Mouse (Mus musculus): Measurements from ENCODE around the gene Cdc27. TPM values are rescaled to one million over a fixed set of nuclear protein-coding genes. Genes with fewer than 3 reads are reported as not detected.
A peak's percentile ranks its signal among the peaks of the same experiment; 100 is the strongest.

Gene Cdc27
- polyA plus RNA-seq, 1 experiment from 2014 or later = 33.8 TPM

DNA sequence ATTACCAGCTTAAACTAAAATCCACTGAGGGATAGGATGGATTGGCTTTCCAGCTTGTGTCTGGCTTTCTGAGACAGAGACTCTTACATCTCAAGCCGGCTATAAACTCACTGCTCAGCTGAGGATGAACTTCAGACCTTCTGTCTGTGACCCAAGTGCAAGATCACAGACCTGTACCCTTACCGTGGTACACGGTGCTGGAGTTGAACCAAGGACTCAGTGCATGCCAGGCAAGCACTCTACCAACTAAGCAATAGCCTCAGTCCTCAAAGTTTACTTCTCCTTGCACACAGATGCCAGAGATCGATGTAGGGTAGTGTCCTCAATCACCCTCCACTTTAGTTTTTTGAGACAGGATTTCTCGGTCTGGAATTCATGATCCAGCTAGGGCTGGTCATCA is 10.6 kb downstream of the Cdc27 start:
- WGBS = 96% methylated on average over 5 of the region's 5 CpGs
- Histone ChIP-seq H3K27ac (no peak overlapping the region), H3K4me1 (replicated peaks) (no peaks in the 10 kb centered on the region), H3K9me3 (no peaks in the 10 kb centered on the region), H3K9ac (no peak overlapping the region), H3K27me3 (replicated peaks) (no peaks in the 10 kb centered on the region), H3K4me3 (replicated peaks) (no peak overlapping the region), H3K36me3 (peaks cover 4% of the 10 kb centered on the region; the same call in 1 of the 2 replicates), H3K4me2 (replicated peaks) (no peak overlapping the region)
- no peak for ATAC-seq

DNA sequence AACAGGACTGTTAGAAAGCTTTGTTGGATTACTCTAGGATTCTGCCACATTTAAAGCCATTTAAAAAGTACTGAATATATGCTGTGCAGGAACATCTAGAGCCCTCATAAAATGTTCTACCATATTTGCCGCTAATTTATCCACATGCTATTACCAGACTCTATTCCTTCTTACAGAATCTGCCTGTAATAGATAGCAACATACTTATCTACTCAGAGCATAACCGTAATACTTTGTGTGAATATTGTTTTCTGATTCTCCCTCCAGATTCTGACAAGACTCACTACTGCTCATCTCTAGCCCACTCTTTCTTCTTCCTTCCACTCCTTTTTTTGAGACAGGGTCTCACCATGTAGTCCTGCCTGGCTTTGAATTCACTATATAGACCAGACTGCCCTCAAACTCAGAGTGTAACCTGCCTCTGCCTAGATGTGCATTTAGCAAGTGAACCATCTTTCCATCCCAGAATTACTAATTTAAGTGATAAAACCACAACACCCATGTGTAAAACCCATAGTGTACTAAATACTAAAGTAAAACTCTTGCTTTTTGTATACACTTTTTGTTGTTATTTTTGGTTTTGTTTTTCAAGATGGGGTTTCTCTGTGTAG is 12.4 kb downstream of the Cdc27 start:
- no peak overlapping the region for H3K27ac ChIP-seq
- H3K4me2 ChIP-seq (replicated peaks) = no peak overlapping the region
- no peak overlapping the region for H3K9ac ChIP-seq
- no peak overlapping the region for H3K4me3 ChIP-seq (replicated peaks)
- H3K4me1 ChIP-seq (replicated peaks) = no peaks in the 10 kb centered on the region
- WGBS = 94% methylated on average over 2 of the region's 2 CpGs
- ATAC-seq = no peak
- H3K9me3 ChIP-seq = no peaks in the 10 kb centered on the region
- no peaks in the 10 kb centered on the region for H3K27me3 ChIP-seq (replicated peaks)
- H3K36me3 ChIP-seq = peaks cover 4% of the 10 kb centered on the region

DNA sequence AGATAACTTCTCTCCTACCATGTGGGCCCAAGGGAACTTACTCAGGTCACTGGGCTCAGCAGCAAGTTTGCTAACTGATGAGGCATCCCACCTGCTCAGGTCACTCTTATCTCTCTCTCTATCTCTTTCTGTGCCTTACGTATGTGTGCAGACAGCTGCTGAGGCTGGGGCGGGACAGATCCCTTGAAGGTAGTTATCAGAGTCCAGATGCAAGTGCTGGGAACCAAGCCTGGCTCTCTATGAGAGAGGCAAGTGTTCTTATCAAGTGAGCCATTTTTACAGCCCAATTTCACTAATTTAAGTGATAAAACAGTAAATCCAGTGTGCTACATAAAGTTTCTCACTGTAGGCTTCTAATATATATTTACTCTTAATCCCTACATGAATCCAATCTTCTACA is 13.6 kb downstream of the Cdc27 start:
- no peak overlapping the region for H3K4me2 ChIP-seq (replicated peaks)
- H3K36me3 ChIP-seq = peaks cover 8% of the 10 kb centered on the region
- no peak overlapping the region for H3K9ac ChIP-seq
- no peaks in the 10 kb centered on the region for H3K9me3 ChIP-seq
- 66% methylated on average over 2 of the region's 2 CpGs for WGBS
- no peaks in the 10 kb centered on the region for H3K27me3 ChIP-seq (replicated peaks)
- no peak overlapping the region for H3K27ac ChIP-seq
- no peaks in the 10 kb centered on the region for H3K4me1 ChIP-seq (replicated peaks)
- no peak for ATAC-seq
- no peak overlapping the region for H3K4me3 ChIP-seq (replicated peaks)

DNA sequence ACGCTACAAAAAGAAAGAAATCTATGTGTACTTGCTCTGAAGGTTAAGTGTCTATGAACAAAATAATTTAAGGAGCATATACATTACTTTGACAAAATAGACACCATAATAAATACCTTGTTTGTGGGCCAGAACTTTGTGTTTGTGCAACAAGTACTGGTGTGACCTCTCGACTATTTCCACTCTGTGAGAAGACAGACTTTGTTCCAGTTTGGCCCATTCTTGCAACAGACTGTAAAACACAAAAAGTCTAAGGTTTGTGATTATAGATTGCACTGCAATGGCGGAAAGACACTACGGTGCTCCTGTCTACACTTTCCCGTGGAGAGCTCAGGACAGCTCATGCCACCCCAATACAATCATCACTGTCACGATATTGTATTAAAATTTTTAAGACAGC is 24.5 kb downstream of the Cdc27 start:
- no peaks in the 10 kb centered on the region for H3K27me3 ChIP-seq (replicated peaks)
- no peak overlapping the region for H3K4me3 ChIP-seq (replicated peaks)
- H3K9me3 ChIP-seq = no peaks in the 10 kb centered on the region
- no peaks in the 10 kb centered on the region for H3K4me1 ChIP-seq (replicated peaks)
- no peak overlapping the region for H3K4me2 ChIP-seq (replicated peaks)
- H3K9ac ChIP-seq = no peak overlapping the region
- ATAC-seq = no peak
- H3K27ac ChIP-seq = no peak overlapping the region
- WGBS = 95% methylated on average over 6 of the region's 6 CpGs
- H3K36me3 ChIP-seq = peaks cover 15% of the 10 kb centered on the region

DNA sequence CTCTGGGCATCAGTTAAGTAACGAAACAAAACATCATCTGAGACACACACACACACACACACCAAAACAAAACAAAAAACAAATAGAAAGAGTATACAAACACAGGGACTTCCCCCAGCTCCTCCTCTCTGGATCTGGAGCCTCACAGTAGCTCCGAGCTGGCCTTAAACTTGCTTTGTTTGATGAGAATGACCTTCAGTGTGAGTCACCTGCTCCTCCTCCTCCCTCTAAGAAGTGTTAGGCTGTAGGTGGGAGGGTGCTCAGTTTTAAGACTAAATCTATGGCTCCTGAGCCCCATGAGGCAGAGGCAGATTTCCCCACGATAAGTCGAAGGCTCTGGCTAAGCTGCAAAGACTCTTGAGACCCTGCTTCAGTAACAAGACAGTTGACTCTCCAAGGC is 38.0 kb downstream of the Cdc27 start:
- H3K27me3 ChIP-seq (replicated peaks) = no peaks in the 10 kb centered on the region
- H3K36me3 ChIP-seq = peaks cover 26% of the 10 kb centered on the region
- no peak overlapping the region for H3K4me2 ChIP-seq (replicated peaks)
- ATAC-seq = no peak
- H3K27ac ChIP-seq = no peak overlapping the region
- 86% methylated on average over 4 of the region's 4 CpGs for WGBS
- H3K9ac ChIP-seq = no peak overlapping the region
- H3K4me3 ChIP-seq (replicated peaks) = no peak overlapping the region
- no peaks in the 10 kb centered on the region for H3K9me3 ChIP-seq
- H3K4me1 ChIP-seq (replicated peaks) = no peaks in the 10 kb centered on the region

DNA sequence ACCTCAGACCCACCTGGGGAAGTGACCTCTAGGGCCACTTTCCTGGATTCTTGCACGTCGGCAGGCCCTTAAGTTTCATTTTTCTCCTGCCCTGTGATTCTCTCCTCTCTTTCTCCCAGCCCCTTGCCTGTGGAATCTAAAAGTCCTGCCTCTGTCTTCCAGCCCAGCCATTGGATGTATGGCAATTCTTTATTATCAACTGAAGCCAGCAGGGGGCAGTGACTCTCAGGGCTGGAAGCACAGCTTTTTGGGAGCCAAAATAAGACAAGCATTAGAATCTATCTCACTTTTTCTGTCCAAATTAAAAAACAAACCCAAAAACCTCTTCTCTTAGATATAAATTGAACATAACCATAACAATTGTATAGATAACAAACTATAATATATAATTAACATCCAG is 39.8 kb downstream of the Cdc27 start:
- H3K27me3 ChIP-seq (replicated peaks) = no peaks in the 10 kb centered on the region
- H3K4me2 ChIP-seq (replicated peaks) = no peak overlapping the region
- no peak overlapping the region for H3K27ac ChIP-seq
- ATAC-seq = no peak
- H3K4me1 ChIP-seq (replicated peaks) = no peaks in the 10 kb centered on the region
- peaks cover 31% of the 10 kb centered on the region for H3K36me3 ChIP-seq
- WGBS = 89% methylated on average over 2 of the region's 2 CpGs
- H3K9ac ChIP-seq = no peak overlapping the region
- no peak overlapping the region for H3K4me3 ChIP-seq (replicated peaks)
- no peaks in the 10 kb centered on the region for H3K9me3 ChIP-seq

DNA sequence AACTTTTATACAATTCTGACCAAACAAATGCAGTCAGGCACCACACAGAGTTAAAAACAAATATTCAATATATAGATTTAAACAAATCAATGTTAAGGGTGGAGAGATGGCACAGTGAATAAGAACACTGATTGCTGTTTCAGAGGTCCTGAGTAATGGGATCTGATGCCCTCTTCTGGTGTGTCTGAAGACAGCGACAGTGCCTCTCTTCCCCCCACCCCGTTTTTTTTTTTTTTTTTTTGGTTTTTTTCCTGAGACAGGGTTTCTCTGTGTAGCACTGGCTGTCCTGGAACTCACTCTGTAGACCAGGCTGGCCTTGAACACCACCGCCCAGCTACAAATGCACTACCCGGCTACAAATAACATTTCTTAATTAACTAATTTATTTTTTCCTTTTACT is 42.0 kb downstream of the Cdc27 start:
- 91% methylated on average over 4 of the region's 4 CpGs for WGBS
- Histone ChIP-seq H3K4me3 (replicated peaks) (no peak overlapping the region), H3K27ac (no peak overlapping the region), H3K4me2 (replicated peaks) (no peak overlapping the region), H3K27me3 (replicated peaks) (no peaks in the 10 kb centered on the region), H3K9me3 (no peaks in the 10 kb centered on the region), H3K4me1 (replicated peaks) (no peaks in the 10 kb centered on the region), H3K36me3 (peaks cover 32% of the 10 kb centered on the region), H3K9ac (no peak overlapping the region)
- no peak for ATAC-seq

DNA sequence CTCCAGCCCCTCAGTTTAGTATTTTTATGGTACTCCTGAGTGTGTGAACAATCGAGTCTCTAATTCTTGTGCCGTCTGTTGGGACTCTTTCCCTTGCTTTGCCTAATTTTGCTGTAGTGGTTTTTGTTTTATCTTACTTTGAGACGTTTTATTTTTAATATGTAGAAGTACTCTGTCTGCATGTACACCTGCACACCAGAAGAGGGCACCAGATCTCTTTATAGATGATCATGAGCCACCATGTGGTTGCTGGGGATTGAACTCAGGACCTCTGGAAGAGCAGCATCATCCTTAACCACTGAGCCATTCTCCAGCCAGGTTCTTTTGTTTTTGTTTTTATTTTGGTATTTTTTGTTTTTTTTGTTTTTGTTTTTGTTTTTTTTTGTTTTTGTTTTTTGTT is 62.1 kb downstream of the Cdc27 start:
- Histone ChIP-seq H3K4me3 (replicated peaks) (no peak overlapping the region), H3K27me3 (replicated peaks) (no peaks in the 10 kb centered on the region), H3K9ac (no peak overlapping the region), H3K4me1 (replicated peaks) (no peaks in the 10 kb centered on the region), H3K27ac (no peak overlapping the region), H3K9me3 (no peaks in the 10 kb centered on the region), H3K36me3 (no peaks in the 10 kb centered on the region), H3K4me2 (replicated peaks) (no peak overlapping the region)
- ATAC-seq = no peak
- WGBS = 80% methylated on average over 3 of the region's 3 CpGs

DNA sequence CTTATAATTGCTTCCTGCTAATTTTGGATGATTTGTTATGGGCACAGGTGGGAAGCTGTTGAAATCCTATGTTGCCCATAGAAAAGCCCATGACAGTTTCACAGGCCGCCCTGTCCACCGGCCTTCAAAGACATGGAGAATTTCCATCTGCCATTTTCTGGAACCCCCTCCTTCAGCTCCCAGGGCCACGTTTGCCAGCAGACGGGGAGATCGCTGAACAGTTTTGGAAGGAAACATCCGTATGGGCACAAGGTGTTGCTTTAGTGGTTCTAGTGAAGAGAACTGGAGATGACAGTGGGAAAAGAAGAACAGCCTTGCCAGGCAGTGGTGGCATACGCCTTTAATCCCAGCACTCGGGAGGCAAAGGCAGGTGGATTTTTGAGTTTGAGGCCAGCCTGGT is 68.4 kb downstream of the Cdc27 start:
- 89% methylated on average over 8 of the region's 8 CpGs for WGBS
- no peak overlapping the region for H3K9ac ChIP-seq
- no peak overlapping the region for H3K27ac ChIP-seq
- no peaks in the 10 kb centered on the region for H3K36me3 ChIP-seq
- no peaks in the 10 kb centered on the region for H3K27me3 ChIP-seq (replicated peaks)
- H3K4me2 ChIP-seq (replicated peaks) = no peak overlapping the region
- H3K9me3 ChIP-seq = no peaks in the 10 kb centered on the region
- no peak for ATAC-seq
- no peaks in the 10 kb centered on the region for H3K4me1 ChIP-seq (replicated peaks)
- no peak overlapping the region for H3K4me3 ChIP-seq (replicated peaks)

DNA sequence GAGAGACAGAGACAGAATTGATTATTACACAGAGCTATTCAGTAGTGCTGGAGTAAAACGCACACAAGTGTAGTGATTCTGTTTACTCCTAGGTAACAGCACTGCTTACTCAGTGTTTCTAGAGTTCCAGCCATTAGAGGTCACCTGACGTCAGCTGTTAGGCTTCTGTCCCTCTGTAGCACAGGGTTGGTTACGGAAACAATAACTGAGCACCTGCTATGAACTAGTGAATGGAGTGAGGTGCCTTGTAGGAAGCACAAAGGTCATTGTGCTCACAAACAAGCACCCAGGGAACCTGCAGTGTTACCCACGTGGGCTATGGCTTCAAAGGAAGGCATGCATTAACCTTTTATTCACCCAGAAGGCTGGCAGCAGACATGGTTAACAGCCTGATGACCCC is 70.9 kb downstream of the Cdc27 start:
- no peak; the same call in 1 of the 2 replicates for ATAC-seq
- H3K27ac ChIP-seq = no peak overlapping the region
- H3K4me1 ChIP-seq (replicated peaks) = no peaks in the 10 kb centered on the region
- 61% methylated on average over 4 of the region's 4 CpGs for WGBS
- H3K9me3 ChIP-seq = no peaks in the 10 kb centered on the region
- no peaks in the 10 kb centered on the region for H3K36me3 ChIP-seq
- no peak overlapping the region for H3K9ac ChIP-seq
- H3K4me2 ChIP-seq (replicated peaks) = no peak overlapping the region
- no peaks in the 10 kb centered on the region for H3K27me3 ChIP-seq (replicated peaks)
- no peak overlapping the region for H3K4me3 ChIP-seq (replicated peaks)

DNA sequence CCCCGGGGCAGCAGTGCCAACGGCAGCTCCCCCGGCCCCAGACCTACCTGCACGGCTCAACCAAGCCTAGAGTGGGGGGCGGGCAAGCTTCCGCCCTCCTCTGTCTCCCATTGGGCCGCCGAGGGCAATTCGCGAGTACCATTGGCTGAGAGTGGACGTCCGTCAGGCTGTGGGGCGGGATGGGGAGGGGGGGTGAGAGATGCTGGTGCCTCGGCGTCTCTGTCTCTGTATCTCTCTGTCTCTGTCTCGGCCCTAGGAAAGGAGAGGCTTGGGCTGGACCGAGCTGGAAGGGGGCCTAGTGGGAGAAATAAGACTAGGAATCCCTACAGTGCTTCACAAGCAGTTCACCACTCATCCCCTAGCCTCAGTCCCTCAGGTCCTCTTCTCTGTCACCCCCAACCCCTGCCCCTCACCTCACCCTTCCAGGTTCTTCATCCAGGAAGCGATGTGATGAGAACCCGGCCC is 81.0 kb downstream of the Cdc27 start:
- ATAC-seq = peak; percentile 100
- no peaks in the 10 kb centered on the region for H3K36me3 ChIP-seq
- H3K4me2 ChIP-seq (replicated peaks) = peak overlapping the region; percentile 89
- no peaks in the 10 kb centered on the region for H3K9me3 ChIP-seq
- peak overlapping the region; percentile 68 for H3K27ac ChIP-seq
- 0 out of 2 replicates have a peak, but pooled peaks cover 6% of the 10 kb centered on the region for H3K4me1 ChIP-seq (replicated peaks)
- under 1% methylated on average over 19 of the region's 19 CpGs for WGBS
- H3K4me3 ChIP-seq (replicated peaks) = peak overlapping the region; percentile 99
- no peaks in the 10 kb centered on the region for H3K27me3 ChIP-seq (replicated peaks)
- peak overlapping the region; percentile 96 for H3K9ac ChIP-seq

DNA sequence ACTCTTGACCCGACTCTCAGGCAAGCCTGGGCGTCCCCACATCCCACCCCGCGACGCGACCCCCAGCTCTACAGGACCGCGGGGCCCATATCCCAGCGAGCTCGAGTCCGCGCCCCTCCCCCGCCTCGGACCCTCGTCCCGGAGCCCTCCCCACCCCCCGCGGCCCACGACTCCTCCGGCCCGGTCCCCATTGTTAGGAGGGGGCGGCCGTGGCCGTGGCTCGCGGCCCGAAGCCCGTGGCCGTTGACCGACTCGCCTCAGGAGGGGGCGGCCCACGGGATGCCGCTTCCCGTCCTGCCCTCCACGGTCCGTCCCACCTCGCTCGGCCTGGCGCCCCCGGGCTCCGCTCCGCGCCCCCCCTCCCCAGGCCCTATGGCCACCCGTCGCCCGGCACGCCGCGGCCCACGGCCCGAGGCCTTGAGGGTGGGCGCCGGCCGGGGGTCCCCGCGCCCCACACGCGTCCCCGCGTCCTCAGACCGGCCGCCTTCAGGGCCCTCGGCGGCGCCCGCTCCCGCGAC is 81.6 kb downstream of the Cdc27 start, which contains the start of gene Kansl1:
Gene Kansl1, minus strand, starts transcription at position 111 of the 518 bp plus-strand sequence.
- WGBS = under 1% methylated on average over 62 of the region's 69 CpGs

DNA sequence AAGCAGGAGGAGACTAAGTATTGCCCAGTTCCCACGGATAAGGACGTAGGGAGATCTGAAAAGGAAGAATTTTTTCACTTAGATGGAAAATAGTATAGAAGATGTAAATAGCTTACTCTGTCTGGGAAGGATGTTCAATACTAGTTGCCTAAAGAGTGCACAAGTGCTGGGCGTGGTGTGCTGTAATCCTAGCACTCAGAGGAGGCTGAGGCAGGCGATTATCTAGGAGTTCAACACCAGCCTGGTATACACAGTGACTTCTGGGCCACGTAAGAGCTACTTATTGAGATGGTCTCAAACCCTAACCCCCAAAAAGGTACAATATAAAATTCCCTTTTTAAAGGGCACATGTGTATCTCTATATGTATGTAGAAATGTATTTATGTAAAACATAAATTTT is 82.7 kb downstream of the Cdc27 start:
- Histone ChIP-seq H3K27ac (no peak overlapping the region), H3K4me2 (replicated peaks) (no peak overlapping the region), H3K36me3 (no peaks in the 10 kb centered on the region), H3K27me3 (replicated peaks) (no peaks in the 10 kb centered on the region), H3K9ac (no peak overlapping the region), H3K4me1 (replicated peaks) (0 out of 2 replicates have a peak, but pooled peaks cover 6% of the 10 kb centered on the region), H3K9me3 (no peaks in the 10 kb centered on the region), H3K4me3 (replicated peaks) (no peak overlapping the region)
- WGBS = 78% methylated on average over 5 of the region's 5 CpGs
- no peak for ATAC-seq

More for the DNA sequence above, 81.6 kb downstream of the Cdc27 start, which contains the start of gene Kansl1:
- Histone ChIP-seq H3K9me3 (no peaks in the 10 kb centered on the region), H3K4me1 (replicated peaks) (0 out of 2 replicates have a peak, but pooled peaks cover 6% of the 10 kb centered on the region), H3K27ac (peak within 1 kb of the TSS; percentile 68), H3K36me3 (no peaks in the 10 kb centered on the region), H3K4me3 (replicated peaks) (peak within 1 kb of the TSS; percentile 99), H3K4me2 (replicated peaks) (peak within 1 kb of the TSS; percentile 89), H3K9ac (peak within 1 kb of the TSS; percentile 96), H3K27me3 (replicated peaks) (no peaks in the 10 kb centered on the region)
- ATAC-seq = peak; percentile 83
